Mouse (Mus musculus): ENCODE results near the gene Ube4a. TPM values are rescaled to one million over a fixed set of nuclear protein-coding genes. Genes with fewer than 3 reads are reported as not detected.

Ube4a gene
- total and polyA plus RNA-seq, 3 experiments = 14.6 to 28.3 (median 18.2) TPM

DNA sequence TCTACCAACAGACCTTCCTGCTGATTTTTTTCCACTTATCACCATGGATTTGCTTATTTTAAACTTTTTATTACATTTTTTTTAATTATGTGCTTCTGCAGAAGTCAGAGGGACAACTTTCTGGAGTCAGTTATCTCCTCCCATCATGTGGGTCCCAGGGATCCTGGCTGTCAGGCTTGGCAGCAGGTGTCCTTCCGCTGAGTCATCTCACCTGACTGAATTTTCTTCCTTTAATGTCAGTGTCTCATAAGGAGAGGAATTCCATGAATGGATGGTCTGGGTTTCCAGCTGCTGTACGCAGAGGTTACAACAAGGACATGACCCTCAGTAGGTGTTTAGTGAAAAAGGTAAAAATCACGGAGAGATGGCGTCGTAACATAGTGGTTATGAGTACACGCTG lies 74.2 kb downstream of the Ube4a start:
- Histone ChIP-seq H3K4me3 (replicated peaks in 1 of 3; ENCODE audit: low read depth in 2 of 3, low read length in 2 of 3, poor library complexity in 1 of 3) (no peak overlapping the region), H3K9me3 (replicated peaks; ENCODE audit: low read length) (no peaks in the 10 kb centered on the region), H3K4me2 (ENCODE audit: insufficient read depth, low read depth, poor library complexity, severe bottlenecking) (no peak overlapping the region), H3K79me2 (replicated peaks; ENCODE audit: control insufficient read depth, extremely low read depth, insufficient read depth, poor library complexity, severe bottlenecking) (no peaks in the 10 kb centered on the region), H3K9ac (ENCODE audit: insufficient read depth, low read depth) (no peak overlapping the region), H3K36me3 (replicated peaks in 1 of 2; ENCODE audit: control insufficient read depth in 1 of 2, insufficient read depth in 1 of 2, low read length in 1 of 2) (no peaks in the 10 kb centered on the region), H3K4me1 (ENCODE audit: control insufficient read depth in 1 of 2, insufficient read depth in 2 of 2) (peaks cover 6 to 26% of the 10 kb centered on the region in 2 experiments; a peak in 3 of 4 replicates), H3K27ac (ENCODE audit: insufficient read depth, low read depth) (no peak overlapping the region), H3K27me3 (replicated peaks) (no peaks in the 10 kb centered on the region)
- DNase-seq (ENCODE audit: extremely low read depth) = no peak
- dilution Hi-C loops (cut with MboI; ENCODE audit: extremely low pct_ligation_motif_present, extremely low pct_unique_long_range_greater_than_20kb, low sequenced_read_pairs) (no loop called here), in situ Hi-C loops (cut with MboI; ENCODE audit: low pct_ligation_motif_present, low pct_unique_long_range_greater_than_20kb, low sequenced_read_pairs) (no loop called here)
- TF ChIP-seq PAX5 (IDR thresholded peaks at IDR 0.05; ENCODE audit: low read length) (no peak), ZKSCAN1 (IDR thresholded peaks at IDR 0.05; ENCODE audit: borderline replicate concordance, low read depth, low read length) (no peak), ZC3H11A (IDR thresholded peaks at IDR 0.05; ENCODE audit: low read depth, low read length) (no peak), JUND (conservative IDR thresholded peaks at IDR 0.05; ENCODE audit: low read depth, low read length) (no peak), CTCF (conservative IDR thresholded peaks at IDR 0.05 in 1 of 2, IDR thresholded peaks at IDR 0.05 in 1 of 2; ENCODE audit: low read depth in 2 of 2, low read length in 2 of 2) (no peak), MXI1 (IDR thresholded peaks at IDR 0.05; ENCODE audit: low read depth, low read length) (no peak), SMC3 (IDR thresholded peaks at IDR 0.05; ENCODE audit: low read depth, low read length) (no peak), TBP (conservative IDR thresholded peaks at IDR 0.05; ENCODE audit: low read depth, low read length) (no peak), ZMIZ1 (IDR thresholded peaks at IDR 0.05; ENCODE audit: low read depth, low read length) (no peak), KAT2A (IDR thresholded peaks at IDR 0.05; ENCODE audit: insufficient replicate concordance, low read length) (no peak), JUN (IDR thresholded peaks at IDR 0.05; ENCODE audit: insufficient read depth, low read depth, low read length) (no peak), UBTF (IDR thresholded peaks at IDR 0.05; ENCODE audit: low read depth, low read length) (no peak), ELF1 (IDR thresholded peaks at IDR 0.05; ENCODE audit: low read depth, low read length) (no peak), RAD21 (IDR thresholded peaks at IDR 0.05; ENCODE audit: low read depth, low read length) (no peak), RCOR1 (conservative IDR thresholded peaks at IDR 0.05; ENCODE audit: low read depth, low read length) (no peak)

- dilution Hi-C loops (cut with MboI; ENCODE audit: extremely low pct_ligation_motif_present, extremely low pct_unique_long_range_greater_than_20kb, low sequenced_read_pairs) = no loop called here
- Histone ChIP-seq H3K9me3 (replicated peaks; ENCODE audit: low read length) (no peaks in the 10 kb centered on the region), H3K4me2 (ENCODE audit: insufficient read depth, low read depth, poor library complexity, severe bottlenecking) (no peak overlapping the region), H3K27me3 (replicated peaks) (no peaks in the 10 kb centered on the region), H3K36me3 (replicated peaks in 1 of 2; ENCODE audit: control insufficient read depth in 1 of 2, insufficient read depth in 1 of 2, low read length in 1 of 2) (no peaks in the 10 kb centered on the region), H3K27ac (ENCODE audit: insufficient read depth, low read depth) (no peak overlapping the region), H3K4me3 (replicated peaks in 1 of 3; ENCODE audit: low read depth in 2 of 3, low read length in 2 of 3, poor library complexity in 1 of 3) (no peak overlapping the region), H3K9ac (ENCODE audit: insufficient read depth, low read depth) (no peak overlapping the region), H3K79me2 (replicated peaks; ENCODE audit: control insufficient read depth, extremely low read depth, insufficient read depth, poor library complexity, severe bottlenecking) (no peaks in the 10 kb centered on the region), H3K4me1 (ENCODE audit: control insufficient read depth in 1 of 2, insufficient read depth in 2 of 2) (peaks cover 6 to 26% of the 10 kb centered on the region in 2 experiments; a peak in 3 of 4 replicates)
- TF ChIP-seq USF1 (IDR thresholded peaks at IDR 0.05; ENCODE audit: low read depth, low read length) (no peak), NRF1 (IDR thresholded peaks at IDR 0.05; ENCODE audit: low read depth, low read length) (no peak), RCOR1 (conservative IDR thresholded peaks at IDR 0.05; ENCODE audit: low read depth, low read length) (no peak), NELFE (IDR thresholded peaks at IDR 0.05; ENCODE audit: low read depth, low read length) (no peak), MXI1 (IDR thresholded peaks at IDR 0.05; ENCODE audit: low read depth, low read length) (no peak), PAX5 (IDR thresholded peaks at IDR 0.05; ENCODE audit: low read length) (no peak), MAFK (IDR thresholded peaks at IDR 0.05; ENCODE audit: insufficient replicate concordance, low read length) (no peak), TBP (conservative IDR thresholded peaks at IDR 0.05; ENCODE audit: low read depth, low read length) (no peak), MAX (IDR thresholded peaks at IDR 0.05; ENCODE audit: low read length) (no peak), UBTF (IDR thresholded peaks at IDR 0.05; ENCODE audit: low read depth, low read length) (no peak)
- no peak for DNase-seq (ENCODE audit: extremely low read depth)
- in situ Hi-C loops (cut with MboI; ENCODE audit: low pct_ligation_motif_present, low pct_unique_long_range_greater_than_20kb, low sequenced_read_pairs) = no loop called here
Measured at GRCm38 (mm10) chr9:44890122-44890521, 75.3 kb downstream of the Ube4a start.
